10 mouse cellular contexts compared by ENCODE assay signal in genomic region chr16:76310286-76310685, GRCm38 (mm10).
"Had no signal": no experiment of that assay in that cellular context is flagged by ENCODE, and none has a peak within 500 bp of the region (broad histone marks: within the 10 kb centered on the region; RNA-seq: fewer than 3 reads in every experiment).

No protein-coding gene starts in this region.

- H3K4me2 ChIP-seq: limb, embryonic 13.5 days; midbrain, embryonic 12.5 days had no signal

- DNase-seq: kidney, adult 9 months; kidney, postnatal 36 days; left cerebral cortex, postnatal 4 days; lung, adult 18-20 months; right cerebral cortex, postnatal 14 days had no signal

- H3K36me3 ChIP-seq: midbrain, embryonic 12.5 days had no signal

- H3K27ac ChIP-seq: kidney, postnatal 0 days; layer of hippocampus, adult 2 months; limb, embryonic 13.5 days; liver, embryonic 14.5 days; midbrain, embryonic 12.5 days had no signal

- H3K9ac ChIP-seq: limb, embryonic 13.5 days; liver, embryonic 14.5 days; midbrain, embryonic 12.5 days had no signal

- H3K4me3 ChIP-seq: layer of hippocampus, adult 2 months; limb, embryonic 13.5 days; midbrain, embryonic 12.5 days had no signal

- H3K9me3 ChIP-seq: limb, embryonic 13.5 days; midbrain, embryonic 12.5 days had no signal

- H3K27me3 ChIP-seq: limb, embryonic 13.5 days; midbrain, embryonic 12.5 days had no signal
